Mouse (Mus musculus) liver, embryonic 14.5 days (tissue): ENCODE measurements around the gene Lasp1.

Experiments
- CTCF ChIP-seq: IDR thresholded peaks from 2 replicates; pipeline ENCODE4 v1.5.1; 2016; ENCODE audit warnings: antibody characterized with exemption, low read depth, control low read depth
- EP300 ChIP-seq: IDR thresholded peaks from 2 replicates; pipeline ENCODE4 v1.6.1; 2016; ENCODE audit warnings: antibody characterized with exemption, low read depth

GRCm38 (mm10) chr11:97851601-97852000 lies 52.8 kb downstream of the Lasp1 start:
- TF ChIP-seq CTCF, result no peak
- TF ChIP-seq EP300, result no peak
